Mouse (Mus musculus): ENCODE measurements at regions not wholly inside any gene's neighbourhood (a gene's known extent, or its start where the extent isn't known, plus 50 kb on each side); places are given as distances from the start of the nearest gene placed in this dataset.
"Not testable (repeated sequence)": the region's sequence is repeated elsewhere in the genome, so short reads cannot be mapped to it uniquely, and the experiment has no call there.

- no peaks in the 10 kb centered on the region for H3K27me3 ChIP-seq (ENCODE audit: insufficient read depth, low read length)
- H3K36me3 ChIP-seq (ENCODE audit: insufficient read depth, low read length) = no peaks in the 10 kb centered on the region
- peaks cover 58% of the 10 kb centered on the region for H3K4me1 ChIP-seq (replicated peaks; ENCODE audit: low read depth, low read length)
- no peaks in the 10 kb centered on the region for H3K9me3 ChIP-seq (ENCODE audit: low read length)
- H3K4me3 ChIP-seq (replicated peaks; ENCODE audit: low read length) = no peak overlapping the region
- TF ChIP-seq CTCF (conservative IDR thresholded peaks at IDR 0.05; ENCODE audit: low read length) (no peak), NANOG (IDR thresholded peaks at IDR 0.05; ENCODE audit: borderline replicate concordance, low read length) (no peak), POU5F1 (IDR thresholded peaks at IDR 0.05; ENCODE audit: borderline replicate concordance, low read length) (no peak)
These were observed 64.4 kb upstream of the Atp1b1 start for GRCm38 (mm10) chr1:164522377-164523150.

- H3K36me3 ChIP-seq (ENCODE audit: insufficient read depth, low read length) = no peaks in the 10 kb centered on the region
- no peaks in the 10 kb centered on the region for H3K9me3 ChIP-seq (ENCODE audit: low read length)
- TF ChIP-seq NANOG (IDR thresholded peaks at IDR 0.05; ENCODE audit: borderline replicate concordance, low read length) (no peak), CTCF (conservative IDR thresholded peaks at IDR 0.05; ENCODE audit: low read length) (no peak), POU5F1 (IDR thresholded peaks at IDR 0.05; ENCODE audit: borderline replicate concordance, low read length) (no peak)
- no peak overlapping the region for H3K4me3 ChIP-seq (replicated peaks; ENCODE audit: low read length)
- no peaks in the 10 kb centered on the region for H3K27me3 ChIP-seq (ENCODE audit: insufficient read depth, low read length)
- H3K4me1 ChIP-seq (replicated peaks; ENCODE audit: low read depth, low read length) = peaks cover 66% of the 10 kb centered on the region
These were observed 63.4 kb upstream of the Atp1b1 start for GRCm38 (mm10) chr1:164521371-164522130.

GRCm38 (mm10) chr1:164518866-164519265, 60.7 kb upstream of the Atp1b1 start:
- Histone ChIP-seq H3K4me1 (replicated peaks; ENCODE audit: low read depth, low read length) (peaks cover 71% of the 10 kb centered on the region), H3K27me3 (ENCODE audit: insufficient read depth, low read length) (no peaks in the 10 kb centered on the region), H3K4me3 (replicated peaks; ENCODE audit: low read length) (no peak overlapping the region; the same call in 1 of the 2 replicates), H3K36me3 (ENCODE audit: insufficient read depth, low read length) (no peaks in the 10 kb centered on the region), H3K9me3 (ENCODE audit: low read length) (no peaks in the 10 kb centered on the region)
- TF ChIP-seq POU5F1 (IDR thresholded peaks at IDR 0.05; ENCODE audit: borderline replicate concordance, low read length) (no peak), CTCF (conservative IDR thresholded peaks at IDR 0.05; ENCODE audit: low read length) (no peak), NANOG (IDR thresholded peaks at IDR 0.05; ENCODE audit: borderline replicate concordance, low read length) (no peak)

- H3K4me1 ChIP-seq (replicated peaks; ENCODE audit: low read depth, low read length) = peaks cover 65% of the 10 kb centered on the region
- H3K36me3 ChIP-seq (ENCODE audit: insufficient read depth, low read length) = no peaks in the 10 kb centered on the region
- H3K9me3 ChIP-seq (ENCODE audit: low read length) = no peaks in the 10 kb centered on the region
- H3K4me3 ChIP-seq (replicated peaks; ENCODE audit: low read length) = no peak overlapping the region; the same call in 1 of the 2 replicates
- no peaks in the 10 kb centered on the region for H3K27me3 ChIP-seq (ENCODE audit: insufficient read depth, low read length)
- no peak for TF ChIP-seq NANOG (IDR thresholded peaks at IDR 0.05; ENCODE audit: borderline replicate concordance, low read length)
- no peak for TF ChIP-seq CTCF (conservative IDR thresholded peaks at IDR 0.05; ENCODE audit: low read length)
- TF ChIP-seq POU5F1 (IDR thresholded peaks at IDR 0.05; ENCODE audit: borderline replicate concordance, low read length) = no peak
These were observed 60.2 kb upstream of the Atp1b1 start for GRCm38 (mm10) chr1:164518308-164518707.

GRCm38 (mm10) chr1:164517362-164517761, 59.2 kb upstream of the Atp1b1 start:
- not testable (repeated sequence) for H3K36me3 ChIP-seq (ENCODE audit: insufficient read depth, low read length); H3K27me3 ChIP-seq (ENCODE audit: insufficient read depth, low read length); H3K4me3 ChIP-seq (replicated peaks; ENCODE audit: low read length); H3K9me3 ChIP-seq (ENCODE audit: low read length)
- H3K4me1 ChIP-seq (replicated peaks; ENCODE audit: low read depth, low read length) = peaks cover 56% of the 10 kb centered on the region

- no peaks in the 10 kb centered on the region for H3K36me3 ChIP-seq (ENCODE audit: insufficient read depth, low read length)
- no peak for TF ChIP-seq CTCF (conservative IDR thresholded peaks at IDR 0.05; ENCODE audit: low read length)
- TF ChIP-seq POU5F1 (IDR thresholded peaks at IDR 0.05; ENCODE audit: borderline replicate concordance, low read length) = no peak
- no peak for TF ChIP-seq NANOG (IDR thresholded peaks at IDR 0.05; ENCODE audit: borderline replicate concordance, low read length)
- no peaks in the 10 kb centered on the region for H3K27me3 ChIP-seq (ENCODE audit: insufficient read depth, low read length)
- no peak overlapping the region for H3K4me3 ChIP-seq (replicated peaks; ENCODE audit: low read length)
- no peaks in the 10 kb centered on the region for H3K9me3 ChIP-seq (ENCODE audit: low read length)
- H3K4me1 ChIP-seq (replicated peaks; ENCODE audit: low read depth, low read length) = peaks cover 20% of the 10 kb centered on the region
These were observed 53.7 kb upstream of the Atp1b1 start for GRCm38 (mm10) chr1:164511628-164512385.

GRCm38 (mm10) chr1:164509226-164509625, 51.1 kb upstream of the Atp1b1 start:
- TF ChIP-seq CTCF (conservative IDR thresholded peaks at IDR 0.05; ENCODE audit: low read length) (no peak), NANOG (IDR thresholded peaks at IDR 0.05; ENCODE audit: borderline replicate concordance, low read length) (no peak), POU5F1 (IDR thresholded peaks at IDR 0.05; ENCODE audit: borderline replicate concordance, low read length) (no peak)

DNA sequence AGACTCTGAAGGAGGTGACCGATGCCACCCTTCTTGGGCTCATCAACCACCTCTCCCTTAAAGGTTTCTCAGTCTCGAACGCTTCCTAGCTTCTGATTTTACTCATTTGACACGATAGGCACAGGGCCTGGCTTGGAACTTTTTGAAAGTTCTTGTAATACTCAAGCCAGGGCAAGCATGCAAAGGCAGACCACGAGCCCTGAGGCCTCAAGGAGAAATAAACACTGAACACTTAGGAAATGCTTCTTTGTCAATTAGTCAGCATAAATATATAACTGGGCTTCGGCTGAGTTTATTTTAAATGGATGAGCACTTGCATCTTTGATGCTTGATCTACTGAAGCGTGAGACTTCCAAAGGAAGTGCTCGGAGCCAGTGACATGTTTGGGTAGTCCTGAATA, 50.4 kb upstream of the Atp1b1 start:
- TF ChIP-seq POU5F1 (IDR thresholded peaks at IDR 0.05; ENCODE audit: borderline replicate concordance, low read length) (no peak), NANOG (IDR thresholded peaks at IDR 0.05; ENCODE audit: borderline replicate concordance, low read length) (no peak), CTCF (conservative IDR thresholded peaks at IDR 0.05; ENCODE audit: low read length) (no peak)
- H3K9me3 ChIP-seq (ENCODE audit: low read length) = no peaks in the 10 kb centered on the region

More at GRCm38 (mm10) chr1:164509226-164509625, 51.1 kb upstream of the Atp1b1 start:
- H3K36me3 ChIP-seq (ENCODE audit: insufficient read depth, low read length) = no peaks in the 10 kb centered on the region
- no peak overlapping the region for H3K4me3 ChIP-seq (replicated peaks; ENCODE audit: low read length)
- peaks cover 16% of the 10 kb centered on the region for H3K4me1 ChIP-seq (replicated peaks; ENCODE audit: low read depth, low read length)
- H3K27me3 ChIP-seq (ENCODE audit: insufficient read depth, low read length) = no peaks in the 10 kb centered on the region
- no peaks in the 10 kb centered on the region for H3K9me3 ChIP-seq (ENCODE audit: low read length)

More for the DNA sequence above, 50.4 kb upstream of the Atp1b1 start:
- Histone ChIP-seq H3K4me3 (replicated peaks; ENCODE audit: low read length) (no peak overlapping the region), H3K4me1 (replicated peaks; ENCODE audit: low read depth, low read length) (peaks cover 23% of the 10 kb centered on the region), H3K36me3 (ENCODE audit: insufficient read depth, low read length) (no peaks in the 10 kb centered on the region), H3K27me3 (ENCODE audit: insufficient read depth, low read length) (no peaks in the 10 kb centered on the region)
